Mouse (Mus musculus) thymus, adult 2 months (tissue): ENCODE results near the gene Gm10447.

Experiments
- CTCF ChIP-seq: fragments of 200-500 bp; IDR thresholded peaks from 2 replicates; pipeline ENCODE4 v1.5.1; 2012; ENCODE audit warnings: mild to moderate bottlenecking, control low read depth, low read length, moderate library complexity, borderline replicate concordance; ENCODE audit not compliant: control insufficient read depth, poor library complexity, insufficient read depth; ENCODE audit errors: extremely low read depth
- POLR2A ChIP-seq: fragments of 200-500 bp; IDR thresholded peaks from 2 replicates; pipeline ENCODE4 v1.6.1; 2012; ENCODE audit warnings: mild to moderate bottlenecking, low read length, control low read depth, moderate library complexity; ENCODE audit not compliant: control insufficient read depth, poor library complexity, insufficient read depth; ENCODE audit errors: extremely low read depth

DNA sequence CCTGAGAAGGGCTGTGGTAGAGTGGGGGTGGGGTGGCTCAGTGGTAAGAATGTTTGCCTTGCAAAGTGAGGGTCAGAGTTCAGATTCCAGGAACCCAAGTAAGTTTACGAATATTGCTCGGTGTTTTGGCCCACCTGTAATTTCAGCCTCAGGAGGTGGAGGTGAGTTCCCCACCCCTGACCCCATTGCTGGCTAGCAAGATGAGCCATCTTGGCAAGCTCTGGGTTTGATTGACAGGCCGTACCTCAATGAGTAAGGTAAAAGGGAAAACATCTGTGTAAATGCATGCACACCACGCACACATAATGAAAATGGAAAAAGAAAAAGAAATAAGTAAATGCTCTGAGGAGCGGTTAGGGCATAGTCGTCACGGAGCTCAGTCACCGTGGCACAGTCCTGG, 47.5 kb upstream of the Gm10447 start:
- no peak for TF ChIP-seq CTCF
- no peak for TF ChIP-seq POLR2A
